ENCODE assay signal across 28 mouse cellular contexts in the genomic region with DNA sequence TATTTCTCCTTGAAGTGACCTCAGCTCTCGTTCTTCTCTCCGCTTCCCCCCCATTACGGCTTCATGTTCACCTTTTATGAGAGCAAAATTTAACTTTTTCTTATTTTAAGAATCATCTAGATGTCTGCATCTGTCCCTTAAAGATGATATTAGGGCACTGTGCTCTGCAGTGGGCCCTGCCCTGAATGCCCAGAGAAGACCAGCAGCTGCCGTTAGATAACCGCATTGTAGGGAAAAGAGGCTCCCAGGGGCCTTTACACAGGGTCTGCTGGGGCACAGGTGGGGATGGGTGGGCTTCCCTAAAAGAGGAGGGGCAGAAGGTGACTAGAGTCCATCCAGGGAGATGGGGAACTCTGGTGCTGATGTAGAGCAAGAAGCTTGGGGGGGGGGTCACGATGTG. TPM values are rescaled to one million over a fixed set of nuclear protein-coding genes. Genes with fewer than 3 reads are reported as not detected.
DNase-seq lines count a peak whose midpoint lies in the region; ATAC-seq and TF ChIP-seq lines count a peak whose summit lies in the region.
"Had no signal": no experiment of that assay in that cellular context is flagged by ENCODE, and none has a peak within 500 bp of the region (broad histone marks: within the 10 kb centered on the region; RNA-seq: fewer than 3 reads in every experiment).

No protein-coding gene starts in this region.

- peaks cover 87% of the 10 kb centered on the region for H3K4me1 ChIP-seq in heart, embryonic 10.5 days
- H3K4me1 ChIP-seq in heart, embryonic 16.5 days (ENCODE audit: control insufficient read depth, insufficient read depth, low read length), result peaks cover 60% of the 10 kb centered on the region
- peaks cover 4% of the 10 kb centered on the region; the same call in 1 of the 2 replicates for H3K4me1 ChIP-seq in liver, postnatal 0 days (ENCODE audit: insufficient read depth)

- H3K4me2 ChIP-seq in heart, embryonic 16.5 days (ENCODE audit: low read depth, low read length), result no peak overlapping the region
- no peak overlapping the region for H3K4me2 ChIP-seq in liver, postnatal 0 days (ENCODE audit: low read depth, low read length)
- H3K4me2 ChIP-seq: hindbrain, embryonic 14.5 days; kidney, embryonic 15.5 days; limb, embryonic 12.5 days; midbrain, embryonic 12.5 days; neural tube, embryonic 15.5 days; stomach, embryonic 15.5 days had no signal

- intact Hi-C loops in heart, postnatal 10 days (cut with DNase I), result no loop called here
- intact Hi-C loops in heart, postnatal 14 days (cut with DNase I), result no loop called here

- H3K9ac ChIP-seq in heart, embryonic 16.5 days (ENCODE audit: low read length), result no peak overlapping the region
- H3K9ac ChIP-seq in liver, postnatal 0 days (replicated peaks), result no peak overlapping the region
- H3K9ac ChIP-seq: forebrain, postnatal 0 days; hindbrain, embryonic 14.5 days; kidney, embryonic 15.5 days; limb, embryonic 12.5 days; midbrain, embryonic 12.5 days; neural tube, embryonic 15.5 days; stomach, embryonic 15.5 days had no signal

- peaks cover 10% of the 10 kb centered on the region; the same call in 1 of the 2 replicates for H3K27me3 ChIP-seq in heart, embryonic 10.5 days (ENCODE audit: insufficient read depth, poor library complexity, severe bottlenecking)
- no peaks in the 10 kb centered on the region for H3K27me3 ChIP-seq in heart, embryonic 16.5 days (ENCODE audit: control insufficient read depth, insufficient read depth, low read length)
- peaks cover 18% of the 10 kb centered on the region for H3K27me3 ChIP-seq in liver, postnatal 0 days (ENCODE audit: insufficient read depth, low read length)
- H3K27me3 ChIP-seq: stomach, embryonic 15.5 days had no signal

- no peaks in the 10 kb centered on the region for H3K9me3 ChIP-seq in heart, embryonic 10.5 days
- no peaks in the 10 kb centered on the region for H3K9me3 ChIP-seq in heart, embryonic 16.5 days (replicated peaks; ENCODE audit: control insufficient read depth, low read length)
- H3K9me3 ChIP-seq in liver, postnatal 0 days (ENCODE audit: low read length), result no peaks in the 10 kb centered on the region
- H3K9me3 ChIP-seq: kidney, embryonic 15.5 days; limb, embryonic 12.5 days; midbrain, embryonic 12.5 days; neural tube, embryonic 15.5 days; stomach, embryonic 15.5 days had no signal

- TF ChIP-seq CTCF in liver, postnatal 0 days (IDR thresholded peaks at IDR 0.05; ENCODE audit: low read depth), result no peak

- 0 out of 2 replicates have a peak overlapping the region, but pooled peaks have one; percentile 12 for H3K4me3 ChIP-seq in heart, embryonic 10.5 days
- no peak overlapping the region for H3K4me3 ChIP-seq in heart, embryonic 16.5 days (ENCODE audit: low read length)
- no peak overlapping the region for H3K4me3 ChIP-seq in liver, postnatal 0 days (ENCODE audit: low read depth, low read length)
- H3K4me3 ChIP-seq: heart, adult 2 months; kidney, embryonic 15.5 days; limb, embryonic 12.5 days; midbrain, embryonic 12.5 days; neural tube, embryonic 15.5 days; stomach, embryonic 15.5 days had no signal

- no peak for TF ChIP-seq EP300 in liver, postnatal 0 days (IDR thresholded peaks at IDR 0.05; ENCODE audit: low read depth)

- peak overlapping the region; percentile 95 for H3K27ac ChIP-seq in heart, embryonic 10.5 days
- H3K27ac ChIP-seq in heart, embryonic 16.5 days (ENCODE audit: low read length), result peak overlapping the region; percentile 92
- no peak overlapping the region for H3K27ac ChIP-seq in liver, postnatal 0 days (ENCODE audit: low read depth)
- H3K27ac ChIP-seq: heart, adult 2 months; hindbrain, embryonic 14.5 days; limb, embryonic 12.5 days; midbrain, embryonic 12.5 days; neural tube, embryonic 15.5 days had no signal

- H3K36me3 ChIP-seq in heart, embryonic 10.5 days, result peaks cover 11% of the 10 kb centered on the region; the same call in 1 of the 2 replicates
- H3K36me3 ChIP-seq in heart, embryonic 16.5 days (ENCODE audit: control insufficient read depth, insufficient read depth), result no peaks in the 10 kb centered on the region
- H3K36me3 ChIP-seq in liver, postnatal 0 days (replicated peaks; ENCODE audit: insufficient read depth, low read length), result no peaks in the 10 kb centered on the region
- H3K36me3 ChIP-seq: kidney, embryonic 15.5 days; limb, embryonic 12.5 days; midbrain, embryonic 12.5 days; neural tube, embryonic 15.5 days; stomach, embryonic 15.5 days had no signal

- 42% methylated on average over 6 of the region's 6 CpGs for WGBS in heart, embryonic 10.5 days
- WGBS in heart, embryonic 16.5 days, result 48% methylated on average over 6 of the region's 6 CpGs
- WGBS in liver, postnatal 0 days (ENCODE audit: insufficient replicate concordance), result 85% methylated on average over 6 of the region's 6 CpGs

- ATAC-seq in heart, embryonic 16.5 days (replicated peaks; ENCODE audit: extremely low read depth, insufficient read depth, low FRiP score), result no peak
- ATAC-seq in liver, postnatal 0 days, result no peak
- ATAC-seq: activated CD4-positive, CD25-positive, alpha-beta regulatory T cell, adult 4 months; forebrain, postnatal 0 days had no signal

- no peak for DNase-seq in heart, embryonic 10.5 days (ENCODE audit: low spot score)
- no peak for DNase-seq in heart, postnatal 10 days
- DNase-seq in heart, postnatal 14 days, result no peak
- peak; percentile 38 for DNase-seq in liver
- no peak for DNase-seq in liver, postnatal 0 days
- DNase-seq in ovary, postnatal 14 days (ENCODE audit: low spot score), result no peak
- no peak for DNase-seq in layer of hippocampus, postnatal 14 days (ENCODE audit: low spot score in 2 of 2)
- DNase-seq: adrenal gland, adult 8-10 months; cerebellum, adult 11-12 months; cerebellum, postnatal 10 days; forebrain, postnatal 0 days; gastrocnemius, postnatal 14 days; heart, adult 2 months; lung, adult 2 months; thymus, adult 2 months; thymus, postnatal 4 days had no signal

RNA-seq across cellular contexts. Expression of a gene that starts 4.8 kb away (rescaled TPM):
- polyA plus RNA-seq in heart, embryonic 10.5 days (2016; fragmentation: Nextera tagmentation; extraction: Ambion mirVana), result 6,952 and 8,117 TPM in 2 replicates
- total RNA-seq in heart, postnatal 10 days (2021), result 100 to 1,000 TPM; 363 to 942 TPM
- polyA plus RNA-seq in heart, embryonic 16.5 days (2015; fragmentation: Nextera tagmentation; extraction: Ambion mirVana), result 3,470 and 5,161 TPM in 2 replicates
- 100 to 1,000 TPM; 304 to 849 TPM for total RNA-seq in heart, postnatal 14 days (2021)
- 2.4 and 2.6 TPM in 2 replicates for polyA plus RNA-seq in liver, postnatal 0 days (2015; fragmentation: Nextera tagmentation; extraction: Ambion mirVana)
- not detected for total RNA-seq in layer of hippocampus, postnatal 14 days (2021)
- total RNA-seq: forebrain, postnatal 0 days; gastrocnemius, postnatal 14 days; layer of hippocampus, postnatal 25 days; left cerebral cortex, postnatal 14 days; megakaryocyte, adult 5-6 weeks had no signal
- polyA plus RNA-seq: activated CD4-positive, CD25-positive, alpha-beta regulatory T cell, adult 4 months; cortical plate, adult 2 months; forebrain, postnatal 0 days; hindbrain, embryonic 14.5 days had no signal

RNA-seq across cellular contexts. Expression of a gene that starts 15.7 kb away (rescaled TPM):
- polyA plus RNA-seq in heart, embryonic 10.5 days (2016; fragmentation: Nextera tagmentation; extraction: Ambion mirVana), result 140 and 162 TPM in 2 replicates
- 10 to 100 TPM; 34.8 to 44.1 TPM for total RNA-seq in heart, postnatal 10 days (2021)
- 113 and 115 TPM in 2 replicates for polyA plus RNA-seq in heart, embryonic 16.5 days (2015; fragmentation: Nextera tagmentation; extraction: Ambion mirVana)
- total RNA-seq in heart, postnatal 14 days (2021), result 10 to 100 TPM; 31.0 to 33.0 TPM
- polyA plus RNA-seq in liver, postnatal 0 days (2015; fragmentation: Nextera tagmentation; extraction: Ambion mirVana), result 24.0 and 27.0 TPM in 2 replicates
- 10 to 100 TPM; 24.8 to 26.7 TPM for total RNA-seq in layer of hippocampus, postnatal 14 days (2021)

RNA-seq across cellular contexts. Expression of a gene that starts 32.1 kb away (rescaled TPM):
- polyA plus RNA-seq in heart, embryonic 10.5 days (2016; fragmentation: Nextera tagmentation; extraction: Ambion mirVana), result 22.4 and 25.7 TPM in 2 replicates
- 10 to 100 TPM; 35.2 to 40.1 TPM for total RNA-seq in heart, postnatal 10 days (2021)
- 35.7 and 36.5 TPM in 2 replicates for polyA plus RNA-seq in heart, embryonic 16.5 days (2015; fragmentation: Nextera tagmentation; extraction: Ambion mirVana)
- 10 to 100 TPM; 27.1 to 32.5 TPM for total RNA-seq in heart, postnatal 14 days (2021)
- 2.9 and 3.1 TPM in 2 replicates for polyA plus RNA-seq in liver, postnatal 0 days (2015; fragmentation: Nextera tagmentation; extraction: Ambion mirVana)
- 10 to 100 TPM in 1 of 2 experiments, 1 to 10 TPM in 1; 5.1 to 14.0 TPM for total RNA-seq in layer of hippocampus, postnatal 14 days (2021)

RNA-seq across cellular contexts. Expression of a gene that starts 56.0 kb away (rescaled TPM):
- polyA plus RNA-seq in heart, embryonic 10.5 days (2016; fragmentation: Nextera tagmentation; extraction: Ambion mirVana), result 8.9 and 11.1 TPM in 2 replicates
- 1 to 10 TPM; 5.0 to 6.7 TPM for total RNA-seq in heart, postnatal 10 days (2021)
- 6.2 and 6.4 TPM in 2 replicates for polyA plus RNA-seq in heart, embryonic 16.5 days (2015; fragmentation: Nextera tagmentation; extraction: Ambion mirVana)
- 1 to 10 TPM; 4.2 to 5.0 TPM for total RNA-seq in heart, postnatal 14 days (2021)
- polyA plus RNA-seq in liver, postnatal 0 days (2015; fragmentation: Nextera tagmentation; extraction: Ambion mirVana), result 2.1 and 2.3 TPM in 2 replicates
- 10 to 100 TPM; 12.0 to 13.7 TPM for total RNA-seq in layer of hippocampus, postnatal 14 days (2021)

RNA-seq across cellular contexts. Expression of a gene that starts 56.1 kb away (rescaled TPM):
- 2.1 and 2.6 TPM in 2 replicates for polyA plus RNA-seq in heart, embryonic 10.5 days (2016; fragmentation: Nextera tagmentation; extraction: Ambion mirVana)
- 1 to 10 TPM in 1 of 2 experiments, under 1 TPM in 1; 0.40 to 1.5 TPM for total RNA-seq in heart, postnatal 10 days (2021)
- 0.75 and 1.2 TPM in 2 replicates for polyA plus RNA-seq in heart, embryonic 16.5 days (2015; fragmentation: Nextera tagmentation; extraction: Ambion mirVana)
- 1 to 10 TPM; 4.6 to 6.6 TPM for total RNA-seq in heart, postnatal 14 days (2021)
- 0.66 and 1.3 TPM in 2 replicates for polyA plus RNA-seq in liver, postnatal 0 days (2015; fragmentation: Nextera tagmentation; extraction: Ambion mirVana)
- 1 to 10 TPM; 1.3 to 1.9 TPM for total RNA-seq in layer of hippocampus, postnatal 14 days (2021)
- total RNA-seq: megakaryocyte, adult 5-6 weeks had no signal
- polyA plus RNA-seq: activated CD4-positive, CD25-positive, alpha-beta regulatory T cell, adult 4 months had no signal

Comparison
In these comparisons a context has a peak if more than half of its experiments do, and no peak if none do; other contexts are left out.
1. RNA of a gene that starts 4.8 kb away (total RNA-seq): 363 to 942 TPM in heart, postnatal 10 days and 304 to 849 TPM in heart, postnatal 14 days; not detected in layer of hippocampus, postnatal 14 days; every median in the first group is over 100 times any median in the second.